Mouse (Mus musculus) limb, embryonic 13.5 days (tissue): Measurements from ENCODE around the gene Abhd15. TPM values are rescaled to one million over a fixed set of nuclear protein-coding genes. Genes with fewer than 3 reads are reported as not detected.

Experiments
- polyA plus RNA-seq: library from polyadenylated mRNA; unstranded; fragments of >200 nt; fragmentation: Nextera tagmentation; extraction: Ambion mirVana; gene quantifications from 2 replicates; pipeline ENCODE4 v1.2.1, GENCODE M21; 2015

Abhd15 gene
- polyA plus RNA-seq, 1 experiment from 2014 or later, result 1.5 TPM

Other genes starting within 250 kb of the Abhd15 start
- gene Coro6, start 52.7 kb upstream of the Abhd15 start, polyA plus RNA-seq, result 0.56 and 0.78 TPM in 2 replicates
- gene Ankrd13b, start 25.4 kb upstream of the Abhd15 start, polyA plus RNA-seq, result 10.0 and 10.4 TPM in 2 replicates
- 9.8 and 10.9 TPM in 2 replicates for gene Git1, start 21.6 kb upstream of the Abhd15 start, polyA plus RNA-seq
- gene Trp53i13, start 859 bp downstream of the Abhd15 start, polyA plus RNA-seq, result 57.6 and 57.8 TPM in 2 replicates
- not detected in 2 replicates for gene Gm10392, start 4.1 kb downstream of the Abhd15 start, polyA plus RNA-seq
- 14.5 and 14.6 TPM in 2 replicates for gene Taok1, start 92.7 kb downstream of the Abhd15 start, polyA plus RNA-seq
- 4.7 and 5.1 TPM in 2 replicates for gene Nufip2, start 171.0 kb downstream of the Abhd15 start, polyA plus RNA-seq
- gene Cryba1, start 210.2 kb downstream of the Abhd15 start, polyA plus RNA-seq, result not detected in 2 replicates
- 33.7 and 40.5 TPM in 2 replicates for gene Myo18a, start 248.1 kb downstream of the Abhd15 start, polyA plus RNA-seq